Mouse (Mus musculus) heart, postnatal 25 days (tissue): ENCODE measurements at regions not wholly inside any gene's neighbourhood (a gene's known extent, or its start where the extent isn't known, plus 50 kb on each side); places are given as distances from the start of the nearest gene placed in this dataset.
"Not testable (repeated sequence)": the region's sequence is repeated elsewhere in the genome, so short reads cannot be mapped to it uniquely, and the experiment has no call there.

Experiments used
- DNase-seq: peaks from one replicate; pipeline ENCODE4 v3.0.0; 2022; ENCODE audit warnings: low spot score
- intact Hi-C: fragments of 180-260 bp; cut with DNase I; formaldehyde crosslinking; loops from one replicate; pipeline ENCODE4 v1.15.1; 2025

GRCm38 (mm10) chr17:13432256-13432655 lies 77.9 kb downstream of the Tcp10c start:
- intact Hi-C loops, DNase-seq: not testable (repeated sequence)

- DNase-seq, intact Hi-C loops: not testable (repeated sequence)
Observed at GRCm38 (mm10) chr17:13434146-13434545, 79.8 kb downstream of the Tcp10c start.

DNA sequence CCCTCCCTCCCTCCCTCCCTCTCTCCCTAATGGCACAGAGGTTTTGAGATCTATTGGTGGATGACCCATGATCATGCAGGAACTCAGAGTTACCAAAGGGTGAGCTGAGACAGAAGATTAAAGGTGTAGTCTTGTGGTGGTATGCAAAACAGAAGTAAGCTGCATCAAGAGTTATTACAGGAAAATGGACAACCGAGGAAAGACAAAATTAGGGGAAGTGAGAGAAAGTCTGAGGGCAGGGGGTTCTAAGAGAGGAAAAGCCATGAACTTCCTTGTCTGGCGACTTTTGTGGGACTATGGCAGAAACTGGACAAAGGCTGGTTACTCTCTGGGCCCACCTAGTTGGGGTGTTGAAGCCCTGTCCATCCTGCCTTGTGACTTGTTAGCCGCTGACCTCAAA lies 84.4 kb downstream of the Tcp10c start:
- intact Hi-C loops, DNase-seq: not testable (repeated sequence)

DNA sequence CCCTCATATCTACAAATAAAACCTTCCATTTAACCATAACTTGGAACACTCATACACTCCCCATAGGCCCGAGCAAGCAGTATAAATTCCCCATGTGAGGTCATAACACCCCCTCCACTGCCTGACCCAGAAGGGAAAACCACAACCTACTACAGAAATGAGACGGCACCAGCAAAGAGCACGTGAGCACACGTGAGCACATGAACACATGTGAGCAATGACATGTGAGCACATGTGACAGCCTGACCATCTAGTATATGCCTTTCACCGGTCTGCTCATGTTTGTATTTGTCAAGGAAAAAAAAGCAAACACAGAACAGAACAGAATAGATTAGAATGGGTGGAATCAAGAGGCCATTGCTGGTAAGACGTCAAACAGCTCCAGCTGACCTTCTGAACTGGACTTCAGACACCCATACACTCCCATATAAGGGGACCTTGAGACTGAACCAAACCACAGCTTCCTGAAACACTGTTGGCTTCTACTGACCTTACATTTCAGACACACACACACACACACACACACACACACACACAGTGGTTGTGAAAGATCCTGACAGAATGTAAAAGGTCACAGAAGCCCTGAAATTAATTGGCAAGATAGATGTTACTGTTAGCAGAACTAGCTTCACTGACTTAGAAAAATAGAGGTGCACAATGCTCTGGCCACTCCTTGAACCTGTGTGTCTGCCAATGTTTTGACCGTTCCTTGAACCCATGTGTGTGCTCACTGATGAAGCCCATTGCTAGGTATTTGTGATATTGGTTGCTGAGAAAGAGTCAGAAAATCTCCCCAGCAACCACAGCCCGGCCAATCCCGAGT lies 86.5 kb downstream of the Tcp10c start:
- DNase-seq, intact Hi-C loops: not testable (repeated sequence)

DNA sequence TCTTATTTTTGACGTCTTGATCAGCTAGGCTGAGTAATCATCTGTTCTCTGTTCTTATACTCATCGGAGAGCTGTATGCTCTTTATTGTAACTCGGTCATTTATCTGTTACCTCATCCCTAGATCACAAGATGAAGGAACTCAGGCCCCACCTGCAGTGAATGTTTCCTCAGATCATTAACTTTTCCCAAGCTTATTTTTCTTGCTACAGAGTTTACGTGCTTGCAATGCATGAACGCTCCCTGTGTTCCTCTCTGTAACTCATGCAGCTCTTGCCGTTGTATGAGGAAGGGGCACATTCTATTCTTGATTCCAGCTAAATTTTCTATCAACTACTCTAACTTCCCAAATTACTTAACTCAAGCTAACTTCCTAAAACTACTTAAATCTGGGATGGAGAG lies 87.9 kb downstream of the Tcp10c start:
- intact Hi-C loops, DNase-seq: not testable (repeated sequence)

DNA sequence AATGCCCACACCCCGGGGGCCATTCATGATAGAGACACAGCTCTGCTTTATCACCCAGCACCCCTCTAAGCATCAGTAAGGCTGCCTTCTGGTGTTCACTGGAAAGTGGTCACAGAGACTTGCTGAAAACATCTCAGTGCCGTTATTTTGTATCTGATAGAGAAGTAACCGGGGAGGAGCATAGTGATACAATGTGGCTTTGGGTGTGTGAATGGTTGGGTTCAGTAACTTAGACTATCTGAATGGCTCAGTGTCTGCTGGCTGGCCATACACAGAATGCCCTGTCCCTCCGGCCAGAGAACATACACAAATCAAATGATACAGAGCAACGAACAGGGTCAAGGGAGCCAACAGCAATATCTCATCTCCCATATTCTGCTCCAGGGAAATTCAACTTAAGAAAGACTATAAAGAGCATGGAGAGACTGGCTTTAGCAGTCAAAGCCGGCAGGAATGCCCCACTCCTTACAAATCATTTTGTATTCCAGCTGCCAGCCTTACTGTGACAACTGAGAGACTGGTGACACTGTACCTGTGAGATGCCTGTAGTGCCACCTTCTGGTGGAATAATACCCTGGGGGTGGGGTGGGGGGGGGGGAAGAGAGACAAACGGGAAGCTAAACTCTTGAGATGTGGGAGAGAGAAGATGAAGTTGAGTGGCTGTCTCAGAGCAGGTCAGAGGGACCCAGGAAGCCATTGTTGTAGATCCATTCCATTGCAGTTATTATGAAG lies 102.7 kb downstream of the Tcp10c start:
- DNase-seq, intact Hi-C loops: not testable (repeated sequence)

DNA sequence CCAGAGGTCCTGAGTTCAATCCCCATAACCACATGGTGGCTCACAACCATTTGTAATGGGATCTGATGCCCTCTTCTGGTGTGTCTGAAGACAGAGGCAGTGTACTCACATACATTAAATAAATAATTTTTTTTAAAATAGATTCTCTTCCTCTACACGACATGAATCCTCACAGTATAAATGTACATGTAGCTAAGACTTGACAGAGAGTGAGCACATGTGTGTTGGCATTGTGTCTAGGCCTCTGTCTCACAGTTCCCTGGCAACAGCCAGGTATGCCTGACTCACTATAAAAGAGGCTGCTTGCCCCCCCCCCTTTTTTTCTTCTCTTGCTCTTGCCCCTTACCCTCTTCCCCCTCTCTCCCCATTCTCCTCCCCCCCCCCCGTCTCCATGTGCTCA lies 103.6 kb downstream of the Tcp10c start:
- intact Hi-C loops, DNase-seq: not testable (repeated sequence)

DNA sequence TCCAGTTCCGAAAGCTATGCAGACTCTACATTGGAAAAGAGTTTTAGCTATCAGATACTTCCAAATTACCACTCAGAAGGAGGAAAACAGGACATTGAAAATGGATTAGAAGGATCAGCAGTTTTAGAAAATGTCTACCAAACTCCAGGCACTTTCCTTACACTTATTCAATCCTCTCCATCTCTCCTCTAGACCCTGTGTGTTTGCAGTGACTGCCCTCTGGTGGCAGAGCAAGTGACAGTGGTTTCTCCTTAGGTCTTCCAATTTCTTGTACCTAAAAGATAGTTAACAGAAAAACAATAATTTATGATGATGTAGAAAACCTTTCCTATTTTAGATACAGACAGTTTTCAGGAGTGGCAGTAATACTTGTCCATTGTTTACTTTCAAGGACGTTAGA lies 104.4 kb downstream of the Tcp10c start:
- intact Hi-C loops, DNase-seq: not testable (repeated sequence)

GRCm38 (mm10) chr17:13462663-13463062 lies 108.3 kb downstream of the Tcp10c start:
- intact Hi-C loops, DNase-seq: not testable (repeated sequence)

DNA sequence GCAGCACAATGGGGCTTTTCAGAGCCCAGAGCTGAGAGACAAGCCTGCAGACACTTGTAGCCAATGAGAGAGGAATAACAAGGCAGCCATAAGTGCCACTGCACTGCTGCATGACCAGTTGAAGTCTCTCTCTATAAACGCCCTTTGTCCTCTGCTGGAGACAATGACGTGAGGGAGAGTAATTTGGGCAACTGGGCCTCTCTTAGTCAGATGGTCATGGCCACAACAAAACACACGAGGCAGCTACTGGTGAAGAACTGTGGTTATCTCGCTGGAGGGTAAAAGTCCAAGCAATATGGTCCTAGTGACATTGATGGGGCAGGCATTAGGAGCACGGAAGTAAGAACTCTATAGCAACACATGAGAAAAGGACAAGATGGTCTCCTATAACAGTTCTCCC lies 111.5 kb downstream of the Tcp10c start:
- DNase-seq, intact Hi-C loops: not testable (repeated sequence)

DNA sequence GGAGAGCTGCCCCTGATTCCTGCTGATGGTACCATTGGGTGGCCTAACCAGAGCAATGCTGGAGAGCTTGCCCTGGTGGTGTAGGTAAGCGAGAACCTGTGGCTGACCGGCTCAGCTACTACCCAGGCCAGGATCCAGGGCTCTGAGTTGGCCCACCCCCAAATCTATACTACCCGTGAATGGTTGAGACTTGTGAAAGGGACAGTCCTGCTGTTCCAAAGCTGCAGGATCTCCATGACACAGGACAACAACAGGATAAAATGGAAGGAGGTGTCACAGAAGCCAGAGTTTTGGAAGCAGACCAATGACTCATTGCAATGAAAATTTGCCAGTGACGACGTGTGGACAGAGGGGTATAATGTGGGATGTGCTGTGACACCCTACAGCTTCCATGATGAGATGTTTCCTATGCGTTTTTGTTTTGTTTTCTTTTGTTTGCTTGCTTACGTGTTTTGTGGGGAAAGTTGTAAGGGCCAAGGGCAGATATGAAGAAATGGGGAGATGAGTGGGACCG lies 115.6 kb downstream of the Tcp10c start:
- intact Hi-C loops = loop anchor here (5.0 kb wide), 2 partner anchors 92 to 212 kb away; no protein-coding TSS in a partner anchor
- not testable (repeated sequence) for DNase-seq

- DNase-seq = peak; percentile 26
- intact Hi-C loops = loop anchor here (1.0 to 5.0 kb wide), 3 partner anchors 90 to 358 kb away; no protein-coding TSS in a partner anchor
Observed at GRCm38 (mm10) chr17:13472460-13473062, 118.2 kb downstream of the Tcp10c start.

DNA sequence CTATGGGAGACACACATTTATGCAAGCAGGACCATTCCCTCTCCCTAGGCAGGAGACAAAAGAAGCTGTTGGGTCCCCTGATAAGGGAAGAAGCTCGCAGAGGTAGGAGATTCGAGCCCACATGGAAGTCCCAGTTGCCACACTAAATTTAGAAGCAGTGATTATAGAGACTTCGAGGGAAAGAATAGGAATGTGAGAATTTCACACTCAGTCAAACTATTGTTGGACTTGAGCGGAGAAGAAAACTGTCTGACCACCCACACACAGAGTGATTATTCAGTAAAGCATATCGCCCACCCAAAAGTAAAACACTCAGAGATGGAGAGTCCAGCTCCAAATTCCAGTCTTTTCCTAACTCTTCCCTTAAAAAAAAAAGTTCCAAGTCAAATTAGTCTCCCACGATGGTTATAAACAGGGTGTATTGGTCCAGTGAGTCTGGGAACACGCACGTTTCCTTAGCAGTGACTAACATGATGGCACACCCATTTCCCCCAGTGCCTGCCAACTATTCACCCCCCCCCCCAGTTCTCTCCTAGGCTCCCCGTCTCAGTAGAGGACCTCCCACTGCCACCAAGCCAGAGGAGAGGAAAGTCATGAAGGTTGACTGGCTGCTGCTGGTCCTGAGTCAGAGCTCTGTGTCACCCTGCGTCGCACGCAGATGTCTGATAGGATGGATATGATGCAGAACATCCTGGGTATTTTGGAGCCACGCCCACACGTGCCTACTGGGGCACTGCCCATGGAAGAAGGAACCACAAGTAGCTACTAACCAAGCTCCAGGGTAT lies 120.1 kb downstream of the Tcp10c start:
- DNase-seq = peak; percentile 36
- intact Hi-C loops = loop anchor here (5.0 kb wide), 2 partner anchors 88 to 208 kb away; no protein-coding TSS in a partner anchor

DNA sequence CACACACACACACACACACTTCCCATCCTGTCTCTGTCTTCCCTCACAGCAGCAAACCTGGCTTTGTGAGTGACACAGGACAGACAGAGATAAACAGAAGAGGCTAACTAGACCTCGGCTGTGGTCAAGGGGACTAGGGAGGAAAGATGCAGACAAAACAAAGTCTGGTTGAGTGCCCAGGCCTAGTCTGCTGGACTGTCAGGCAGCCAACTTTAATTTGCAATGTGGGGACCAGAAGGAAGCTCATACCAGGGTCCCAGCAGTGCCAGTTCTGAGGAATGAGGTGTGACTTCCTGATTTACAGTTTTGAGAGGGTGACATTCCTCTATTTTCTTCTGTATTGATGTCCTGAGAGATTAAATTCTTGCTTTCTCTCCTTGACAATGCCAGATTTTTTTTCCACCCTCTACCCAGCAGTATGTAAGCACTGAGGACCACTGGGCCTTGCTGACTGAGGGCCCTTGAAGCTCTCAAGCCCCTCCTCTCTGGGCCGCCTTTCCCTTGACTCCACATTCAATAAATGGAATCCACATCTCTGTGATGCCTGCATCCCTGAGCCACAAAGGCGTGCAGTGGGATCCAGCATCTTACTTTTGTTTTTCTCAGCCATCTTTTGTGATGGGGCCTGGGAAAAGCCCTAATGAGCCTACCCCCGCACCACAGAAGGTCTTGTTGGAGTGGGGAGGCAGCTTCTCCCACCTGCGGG lies 124.6 kb downstream of the Tcp10c start:
- DNase-seq = no peak
- intact Hi-C loops = no loop called here

GRCm38 (mm10) chr17:13479572-13480063 lies 125.2 kb downstream of the Tcp10c start:
- intact Hi-C loops = no loop called here
- DNase-seq = no peak

DNA sequence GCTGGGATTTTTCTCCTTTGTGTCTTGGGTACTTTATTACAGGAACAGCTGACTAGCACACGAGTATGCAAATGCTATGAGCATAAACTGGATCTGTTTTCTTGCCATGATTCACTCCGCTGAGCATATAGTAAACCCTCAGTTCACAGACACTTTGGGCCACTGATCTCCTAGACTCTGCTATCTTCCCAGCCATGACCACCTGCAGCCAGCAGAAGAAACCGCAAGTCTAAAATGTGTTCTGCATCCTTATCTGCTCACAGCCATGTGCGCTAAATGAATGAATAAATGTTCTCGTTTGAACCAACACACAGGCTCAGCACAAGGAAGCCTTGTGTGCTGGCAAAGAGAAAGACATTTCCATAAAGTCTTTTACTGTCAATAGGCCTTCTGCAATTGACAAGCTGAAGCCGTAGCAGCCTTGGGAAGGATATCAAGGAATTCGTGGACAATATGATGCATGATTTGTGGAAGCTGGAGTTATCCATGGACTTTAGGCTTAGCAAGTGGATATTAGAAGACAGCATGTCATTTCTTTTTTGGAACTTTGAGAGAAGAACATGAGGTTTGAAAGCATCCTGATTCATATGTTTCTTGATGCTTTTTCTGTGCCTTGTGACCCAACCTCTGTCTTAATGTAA lies 127.2 kb downstream of the Tcp10c start:
- DNase-seq = no peak
- intact Hi-C loops = no loop called here

DNA sequence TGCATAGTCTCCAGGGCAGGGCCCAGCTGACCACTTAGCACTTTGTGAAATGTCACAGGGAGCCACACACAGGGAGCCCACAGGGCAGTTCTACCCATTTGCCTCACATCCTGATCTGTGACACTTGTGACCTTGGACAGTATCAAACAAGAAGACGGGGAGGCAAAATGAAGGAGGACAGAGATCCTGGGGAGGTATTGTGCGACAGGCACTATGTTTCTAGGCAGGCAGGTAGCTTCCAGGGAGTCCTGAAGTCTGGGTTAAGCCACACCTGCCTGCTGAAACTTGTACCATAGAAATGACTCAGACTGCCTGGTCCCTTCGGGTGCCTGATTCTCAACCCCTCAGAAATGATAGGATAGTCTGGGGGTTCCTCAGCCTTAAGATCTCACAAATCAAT lies 127.8 kb downstream of the Tcp10c start:
- intact Hi-C loops = no loop called here
- DNase-seq = no peak
